Mouse (Mus musculus): ENCODE measurements around the gene Lats2. TPM values are rescaled to one million over a fixed set of nuclear protein-coding genes. Genes with fewer than 3 reads are reported as not detected.
A peak's percentile ranks its signal among the peaks of the same experiment; 100 is the strongest.
"Not testable (repeated sequence)": the region's sequence is repeated elsewhere in the genome, so short reads cannot be mapped to it uniquely, and the experiment has no call there.

Lats2 gene
- polyA plus RNA-seq, 1 experiment from 2014 or later = 29.4 TPM

- 63% methylated on average over 4 of the region's 4 CpGs for WGBS
- no peak for ATAC-seq (ENCODE audit: low FRiP score, low read depth)
- no peaks in the 10 kb centered on the region for H3K27me3 ChIP-seq
- H3K36me3 ChIP-seq = no peaks in the 10 kb centered on the region
- no peaks in the 10 kb centered on the region for H3K9me3 ChIP-seq
- no peak overlapping the region for H3K4me2 ChIP-seq (replicated peaks)
- H3K9ac ChIP-seq = no peak overlapping the region
- H3K27ac ChIP-seq = no peak overlapping the region
- peaks cover 13% of the 10 kb centered on the region; the same call in 1 of the 2 replicates for H3K4me1 ChIP-seq
- H3K4me3 ChIP-seq = no peak overlapping the region
Observed at GRCm38 (mm10) chr14:57756094-57756493, 2.1 kb downstream of the Lats2 start.

GRCm38 (mm10) chr14:57755661-57756060 lies 2.5 kb downstream of the Lats2 start:
- H3K4me1 ChIP-seq = peaks cover 9% of the 10 kb centered on the region; the same call in 1 of the 2 replicates
- WGBS = 89% methylated on average over 2 of the region's 2 CpGs
- no peak for ATAC-seq (ENCODE audit: low FRiP score, low read depth)
- H3K9me3 ChIP-seq = no peaks in the 10 kb centered on the region
- H3K4me3 ChIP-seq = no peak overlapping the region
- H3K27me3 ChIP-seq = no peaks in the 10 kb centered on the region
- H3K9ac ChIP-seq = no peak overlapping the region
- H3K4me2 ChIP-seq (replicated peaks) = no peak overlapping the region
- no peaks in the 10 kb centered on the region for H3K36me3 ChIP-seq
- H3K27ac ChIP-seq = no peak overlapping the region

- H3K9ac ChIP-seq = no peak overlapping the region
Observed at GRCm38 (mm10) chr14:57753351-57753992, 4.7 kb downstream of the Lats2 start.

GRCm38 (mm10) chr14:57751006-57751405 lies 7.2 kb downstream of the Lats2 start:
- ATAC-seq (ENCODE audit: low FRiP score, low read depth); H3K9me3 ChIP-seq; H3K27me3 ChIP-seq; H3K9ac ChIP-seq; H3K27ac ChIP-seq; H3K4me3 ChIP-seq; H3K4me2 ChIP-seq (replicated peaks); H3K4me1 ChIP-seq; H3K36me3 ChIP-seq: not testable (repeated sequence)

More at GRCm38 (mm10) chr14:57753351-57753992, 4.7 kb downstream of the Lats2 start:
- ATAC-seq (ENCODE audit: low FRiP score, low read depth) = no peak
- H3K4me1 ChIP-seq = 0 out of 2 replicates have a peak, but pooled peaks cover 3% of the 10 kb centered on the region
- no peak overlapping the region for H3K4me3 ChIP-seq
- no peak overlapping the region for H3K4me2 ChIP-seq (replicated peaks)
- H3K27me3 ChIP-seq = no peaks in the 10 kb centered on the region
- H3K36me3 ChIP-seq = no peaks in the 10 kb centered on the region
- no peaks in the 10 kb centered on the region for H3K9me3 ChIP-seq
- no peak overlapping the region for H3K27ac ChIP-seq
- WGBS = 31% methylated on average over 9 of the region's 9 CpGs

- no peak overlapping the region for H3K4me2 ChIP-seq (replicated peaks)
- H3K36me3 ChIP-seq = no peaks in the 10 kb centered on the region
- H3K9me3 ChIP-seq = no peaks in the 10 kb centered on the region
- 39% methylated on average over 2 of the region's 2 CpGs for WGBS
- H3K27ac ChIP-seq = no peak overlapping the region
- no peak overlapping the region for H3K9ac ChIP-seq
- no peak for ATAC-seq (ENCODE audit: low FRiP score, low read depth)
- H3K27me3 ChIP-seq = no peaks in the 10 kb centered on the region
- H3K4me3 ChIP-seq = no peak overlapping the region
- peaks cover 7% of the 10 kb centered on the region; the same call in 1 of the 2 replicates for H3K4me1 ChIP-seq
Observed at GRCm38 (mm10) chr14:57749501-57749900, 8.7 kb downstream of the Lats2 start.

- peak; percentile 91 for ATAC-seq (ENCODE audit: low FRiP score, low read depth)
- no peaks in the 10 kb centered on the region; the same call in 1 of the 2 replicates for H3K36me3 ChIP-seq
- peak within 1 kb of the TSS; percentile 97 for H3K27ac ChIP-seq
- no peaks in the 10 kb centered on the region for H3K27me3 ChIP-seq
- H3K4me3 ChIP-seq = peak within 1 kb of the TSS; percentile 98
- WGBS = under 1% methylated on average over 67 of the region's 68 CpGs
- H3K9ac ChIP-seq = peak within 1 kb of the TSS; percentile 98
- H3K9me3 ChIP-seq = no peaks in the 10 kb centered on the region
- peak within 1 kb of the TSS; percentile 76 for H3K4me2 ChIP-seq (replicated peaks)
- H3K4me1 ChIP-seq = peaks cover 32% of the 10 kb centered on the region
Observed at GRCm38 (mm10) chr14:57746001-57746771, 12.0 kb downstream of the Lats2 start, which contains the start of gene Gm49361. Gene Gm49361 (minus strand): TSS chr14:57746103.

GRCm38 (mm10) chr14:57745291-57745969 lies 12.8 kb downstream of the Lats2 start:
- under 1% methylated on average over 96 of the region's 103 CpGs for WGBS
- no peaks in the 10 kb centered on the region for H3K27me3 ChIP-seq
- peak overlapping the region; percentile 76 for H3K4me2 ChIP-seq (replicated peaks)
- no peaks in the 10 kb centered on the region for H3K9me3 ChIP-seq
- peak; percentile 52 for ATAC-seq (ENCODE audit: low FRiP score, low read depth)
- peak overlapping the region; percentile 98 for H3K4me3 ChIP-seq
- H3K9ac ChIP-seq = peak overlapping the region; percentile 98
- peak overlapping the region; percentile 97 for H3K27ac ChIP-seq
- no peaks in the 10 kb centered on the region; the same call in 1 of the 2 replicates for H3K36me3 ChIP-seq
- H3K4me1 ChIP-seq = peaks cover 35% of the 10 kb centered on the region

- no peak for ATAC-seq (ENCODE audit: low FRiP score, low read depth)
- H3K27me3 ChIP-seq = no peaks in the 10 kb centered on the region
- H3K4me1 ChIP-seq = peaks cover 35% of the 10 kb centered on the region
- no peaks in the 10 kb centered on the region for H3K9me3 ChIP-seq
- H3K27ac ChIP-seq = peak overlapping the region; percentile 97
- peak overlapping the region; percentile 98 for H3K9ac ChIP-seq
- no peaks in the 10 kb centered on the region; the same call in 1 of the 2 replicates for H3K36me3 ChIP-seq
- peak overlapping the region; percentile 98 for H3K4me3 ChIP-seq
- H3K4me2 ChIP-seq (replicated peaks) = peak overlapping the region; percentile 76
- 0% methylated on average over 8 of the region's 8 CpGs for WGBS
Observed at GRCm38 (mm10) chr14:57744547-57744946, 13.6 kb downstream of the Lats2 start.

GRCm38 (mm10) chr14:57740651-57741050 lies 17.5 kb downstream of the Lats2 start:
- Histone ChIP-seq H3K9ac (no peak overlapping the region), H3K4me1 (peaks cover 51% of the 10 kb centered on the region), H3K27ac (no peak overlapping the region), H3K9me3 (no peaks in the 10 kb centered on the region), H3K4me2 (replicated peaks) (no peak overlapping the region), H3K36me3 (peaks cover 7% of the 10 kb centered on the region; the same call in 1 of the 2 replicates), H3K4me3 (no peak overlapping the region), H3K27me3 (no peaks in the 10 kb centered on the region)
- 75% methylated on average over 8 of the region's 8 CpGs for WGBS
- no peak for ATAC-seq (ENCODE audit: low FRiP score, low read depth)

GRCm38 (mm10) chr14:57737089-57737488 lies 21.1 kb downstream of the Lats2 start:
- no peak for ATAC-seq (ENCODE audit: low FRiP score, low read depth)
- Histone ChIP-seq H3K4me3 (no peak overlapping the region), H3K4me2 (replicated peaks) (no peak overlapping the region), H3K9me3 (no peaks in the 10 kb centered on the region), H3K36me3 (peaks cover 24% of the 10 kb centered on the region), H3K27ac (peak overlapping the region; percentile 44; the same call in 1 of the 2 replicates), H3K9ac (no peak overlapping the region), H3K4me1 (peaks cover 48% of the 10 kb centered on the region), H3K27me3 (no peaks in the 10 kb centered on the region)

- Histone ChIP-seq H3K9ac (no peak overlapping the region), H3K36me3 (peaks cover 31% of the 10 kb centered on the region), H3K9me3 (no peaks in the 10 kb centered on the region), H3K4me1 (peaks cover 44% of the 10 kb centered on the region), H3K4me2 (replicated peaks) (no peak overlapping the region), H3K27me3 (no peaks in the 10 kb centered on the region), H3K27ac (peak overlapping the region; percentile 1; the same call in 1 of the 2 replicates), H3K4me3 (no peak overlapping the region)
- no peak for ATAC-seq (ENCODE audit: low FRiP score, low read depth)
- 59% methylated on average over 4 of the region's 4 CpGs for WGBS
Observed at GRCm38 (mm10) chr14:57736141-57736540, 22.0 kb downstream of the Lats2 start.

All from limb, embryonic 13.5 days (tissue).